Mouse (Mus musculus) lung, embryonic 16.5 days (tissue): Measurements from ENCODE around the gene Eci1. TPM values are rescaled to one million over a fixed set of nuclear protein-coding genes. Genes with fewer than 3 reads are reported as not detected.

Experiments used
- ATAC-seq: fragments of 200-750 bp; cut with Nextera tagmentation; 2 replicates; pipeline ENCODE4 v1.8.0; 2017; ENCODE audit warnings: low read depth, mild to moderate bottlenecking, moderate library complexity
- H3K27ac ChIP-seq: fragments of 300-500 bp; sonication (generic); 2 replicates; pipeline ENCODE4 v1.5.1; 2014; ENCODE audit warnings: mild to moderate bottlenecking, control low read depth, low read length
- H3K27me3 ChIP-seq: fragments of 300-500 bp; sonication (generic); 2 replicates; pipeline ENCODE4 v1.6.1; 2014; ENCODE audit warnings: low read depth, low read length, mixed read lengths; ENCODE audit not compliant: control insufficient read depth, insufficient read depth
- H3K36me3 ChIP-seq: fragments of 300-500 bp; sonication (generic); 2 replicates; pipeline ENCODE4 v1.6.1; 2014; ENCODE audit warnings: low read length; ENCODE audit not compliant: control insufficient read depth, insufficient read depth
- H3K4me1 ChIP-seq: fragments of 300-500 bp; sonication (generic); replicated peaks from 2 replicates; pipeline ENCODE4 v1.6.1; 2014; ENCODE audit warnings: low read length, mixed read lengths; ENCODE audit not compliant: control insufficient read depth, insufficient read depth
- H3K4me2 ChIP-seq: fragments of 300-500 bp; sonication (generic); 2 replicates; pipeline ENCODE4 v1.6.1; 2014; ENCODE audit warnings: low read depth, low read length, control low read depth
- H3K4me3 ChIP-seq: fragments of 300-500 bp; sonication (generic); 2 replicates; pipeline ENCODE4 v1.5.1; 2014; ENCODE audit warnings: mild to moderate bottlenecking, low read length, control low read depth
- H3K9ac ChIP-seq: fragments of 300-500 bp; sonication (generic); 2 replicates; pipeline ENCODE4 v1.6.1; 2014; ENCODE audit warnings: low read length, control low read depth
- H3K9me3 ChIP-seq: fragments of 300-500 bp; sonication (generic); 2 replicates; pipeline ENCODE4 v1.6.1; 2016; ENCODE audit warnings: low read length; ENCODE audit not compliant: control insufficient read depth
- WGBS: fragments of 180-500 bp; shearing (Covaris S2); extraction: QIAGEN DNeasy Blood & Tissue Kit; methylation state at CpG from one replicate; pipeline ENCODE4 v1.1.7; 2014; 5-methylcytosine and 5-hydroxymethylcytosine counted together
- polyA plus RNA-seq: library from polyadenylated mRNA; unstranded; fragments of >200 nt; fragmentation: Nextera tagmentation; extraction: Ambion mirVana; gene quantifications from 2 replicates; pipeline ENCODE4 v1.2.1, GENCODE M21; 2015

Gene Eci1
- polyA plus RNA-seq, 1 experiment from 2014 or later = 97.4 TPM

GRCm38 (mm10) chr17:24427170-24427557, 723 bp downstream of the Eci1 start:
- peaks cover 13% of the 10 kb centered on the region for H3K4me1 ChIP-seq
- WGBS = 1% methylated on average over 8 of the region's 8 CpGs
- peak overlapping the region; percentile 93 for H3K9ac ChIP-seq
- H3K27ac ChIP-seq = peak overlapping the region; percentile 98
- H3K4me3 ChIP-seq = peak overlapping the region; percentile 85
- no peaks in the 10 kb centered on the region for H3K27me3 ChIP-seq
- no peaks in the 10 kb centered on the region for H3K9me3 ChIP-seq
- peak; percentile 16; the same call in 1 of the 2 replicates for ATAC-seq
- H3K36me3 ChIP-seq = peaks cover 27% of the 10 kb centered on the region
- peak overlapping the region; percentile 76 for H3K4me2 ChIP-seq

- H3K4me3 ChIP-seq = no peak overlapping the region
- no peak for ATAC-seq
- peaks cover 8% of the 10 kb centered on the region for H3K36me3 ChIP-seq
- H3K9me3 ChIP-seq = no peaks in the 10 kb centered on the region
- H3K27me3 ChIP-seq = no peaks in the 10 kb centered on the region
- 72% methylated on average over 14 of the region's 14 CpGs for WGBS
- H3K4me1 ChIP-seq = peaks cover 13% of the 10 kb centered on the region
- H3K9ac ChIP-seq = no peak overlapping the region
- no peak overlapping the region for H3K4me2 ChIP-seq
- H3K27ac ChIP-seq = no peak overlapping the region
Observed at GRCm38 (mm10) chr17:24429201-24429983, 3.0 kb downstream of the Eci1 start.

- no peaks in the 10 kb centered on the region for H3K4me1 ChIP-seq
- no peak overlapping the region for H3K4me3 ChIP-seq
- H3K27ac ChIP-seq = no peak overlapping the region
- H3K9ac ChIP-seq = no peak overlapping the region
- 60% methylated on average over 5 of the region's 5 CpGs for whole genome bisulfite sequencing
- H3K9me3 ChIP-seq = no peaks in the 10 kb centered on the region
- H3K4me2 ChIP-seq = no peak overlapping the region
- H3K27me3 ChIP-seq = no peaks in the 10 kb centered on the region
- ATAC-seq = 0 out of 2 replicates have a peak, but pooled peaks have one; percentile 27
- H3K36me3 ChIP-seq = peaks cover 21% of the 10 kb centered on the region
Observed at GRCm38 (mm10) chr17:24437016-24437415, 10.6 kb downstream of the Eci1 start.

DNA sequence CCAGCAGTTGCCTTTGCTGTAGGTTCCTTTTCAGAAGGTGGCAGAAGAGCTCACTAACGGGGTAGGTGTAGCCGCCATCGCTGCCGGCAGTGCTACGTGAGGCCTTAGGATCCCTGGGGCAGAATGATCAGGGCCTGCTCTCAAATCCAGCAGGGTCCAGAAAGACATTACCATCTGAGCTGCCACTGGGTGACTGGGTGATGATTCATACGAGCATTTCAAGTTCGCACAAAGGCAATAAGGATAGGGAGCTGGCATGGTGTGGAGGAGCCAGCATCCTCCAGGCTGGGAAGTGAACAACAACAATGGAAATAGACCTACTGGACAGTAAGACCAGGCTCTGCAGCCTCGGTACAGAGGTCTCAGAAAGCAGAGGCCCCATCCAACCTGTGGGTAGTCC, 13.9 kb downstream of the Eci1 start:
- Histone ChIP-seq H3K9ac (no peak overlapping the region), H3K4me3 (no peak overlapping the region), H3K27me3 (no peaks in the 10 kb centered on the region), H3K4me2 (no peak overlapping the region), H3K9me3 (no peaks in the 10 kb centered on the region), H3K4me1 (no peaks in the 10 kb centered on the region), H3K27ac (no peak overlapping the region), H3K36me3 (peaks cover 28% of the 10 kb centered on the region)
- 87% methylated on average over 8 of the region's 8 CpGs for WGBS
- no peak for ATAC-seq

GRCm38 (mm10) chr17:24441148-24441547, 14.7 kb downstream of the Eci1 start:
- Histone ChIP-seq H3K9ac (no peak overlapping the region), H3K27ac (no peak overlapping the region), H3K4me2 (no peak overlapping the region), H3K9me3 (no peaks in the 10 kb centered on the region), H3K27me3 (no peaks in the 10 kb centered on the region), H3K36me3 (peaks cover 33% of the 10 kb centered on the region), H3K4me3 (no peak overlapping the region), H3K4me1 (no peaks in the 10 kb centered on the region)
- 46% methylated on average over 2 of the region's 2 CpGs for WGBS
- no peak for ATAC-seq

GRCm38 (mm10) chr17:24442107-24442506, 15.7 kb downstream of the Eci1 start:
- Histone ChIP-seq H3K4me2 (no peak overlapping the region), H3K4me1 (no peaks in the 10 kb centered on the region), H3K9ac (no peak overlapping the region), H3K4me3 (no peak overlapping the region), H3K27me3 (no peaks in the 10 kb centered on the region), H3K36me3 (peaks cover 41% of the 10 kb centered on the region), H3K9me3 (no peaks in the 10 kb centered on the region), H3K27ac (no peak overlapping the region)
- ATAC-seq = peak; percentile 14; the same call in 1 of the 2 replicates
- 88% methylated on average over 14 of the region's 14 CpGs for WGBS

DNA sequence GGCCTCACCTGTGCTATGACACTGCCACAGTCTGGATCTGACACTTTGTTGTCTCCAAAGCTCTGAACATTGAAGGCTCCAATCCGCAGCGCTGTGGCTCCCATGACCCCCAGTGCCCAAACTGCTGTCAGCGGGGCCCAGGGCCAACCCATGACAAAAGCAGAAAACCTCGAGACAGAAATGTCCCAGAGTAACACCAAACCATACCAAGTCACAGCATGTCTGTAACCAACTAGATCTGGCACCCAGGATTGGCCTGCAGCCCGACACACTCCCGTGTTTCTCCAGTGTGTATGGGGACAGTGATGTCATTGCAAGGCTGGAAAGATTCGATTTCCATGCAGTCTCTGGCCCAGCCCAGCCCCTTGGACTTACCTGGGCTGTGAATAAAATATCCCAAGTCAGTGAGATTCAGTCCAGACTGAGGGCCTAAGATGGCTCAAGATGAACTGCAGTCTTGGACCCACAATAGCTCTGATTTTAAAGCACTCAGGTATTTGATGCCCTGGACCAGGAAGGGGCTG, 16.3 kb downstream of the Eci1 start, which contains the start of gene Dnase1l2:
TSS of gene Dnase1l2 (minus strand) at position 474 of the 524 bp plus-strand sequence.
- Histone ChIP-seq H3K4me2 (no peak within 1 kb of the TSS), H3K36me3 (peaks cover 47% of the 10 kb centered on the region), H3K27ac (no peak within 1 kb of the TSS), H3K9ac (no peak within 1 kb of the TSS), H3K4me1 (no peaks in the 10 kb centered on the region), H3K4me3 (no peak within 1 kb of the TSS), H3K27me3 (no peaks in the 10 kb centered on the region), H3K9me3 (no peaks in the 10 kb centered on the region)
- no peak for ATAC-seq
- WGBS = 75% methylated on average over 7 of the region's 7 CpGs

- no peak overlapping the region for H3K4me3 ChIP-seq
- no peaks in the 10 kb centered on the region for H3K4me1 ChIP-seq
- ATAC-seq = no peak
- 92% methylated on average over 4 of the region's 4 CpGs for WGBS
- H3K27me3 ChIP-seq = no peaks in the 10 kb centered on the region
- H3K27ac ChIP-seq = no peak overlapping the region
- H3K4me2 ChIP-seq = no peak overlapping the region
- no peak overlapping the region for H3K9ac ChIP-seq
- H3K36me3 ChIP-seq = peaks cover 46% of the 10 kb centered on the region
- no peaks in the 10 kb centered on the region for H3K9me3 ChIP-seq
Observed at GRCm38 (mm10) chr17:24443409-24443808, 17.0 kb downstream of the Eci1 start.

GRCm38 (mm10) chr17:24446590-24446989, 20.1 kb downstream of the Eci1 start:
- Histone ChIP-seq H3K27ac (no peak overlapping the region), H3K27me3 (no peaks in the 10 kb centered on the region), H3K4me1 (no peaks in the 10 kb centered on the region), H3K9ac (no peak overlapping the region), H3K36me3 (peaks cover 42% of the 10 kb centered on the region), H3K4me3 (no peak overlapping the region), H3K4me2 (no peak overlapping the region), H3K9me3 (no peaks in the 10 kb centered on the region)
- 94% methylated on average over 8 of the region's 8 CpGs for WGBS
- no peak for ATAC-seq
